ENCODE assay signal across 9 mouse cellular contexts in genomic region chr19:11912533-11913121, GRCm38 (mm10). TPM values are rescaled to one million over a fixed set of nuclear protein-coding genes. Genes with fewer than 3 reads are reported as not detected.
DNase-seq lines count a peak whose midpoint lies in the region; ATAC-seq lines count a peak whose summit lies in the region.
"Had no signal": no experiment of that assay in that cellular context is flagged by ENCODE, and none has a peak within 500 bp of the region (broad histone marks: within the 10 kb centered on the region; RNA-seq: fewer than 3 reads in every experiment).

No protein-coding gene starts in this region.

- H3K9ac ChIP-seq in embryonic facial prominence, embryonic 13.5 days = peak overlapping the region; percentile 91
- peak overlapping the region; percentile 82 for H3K9ac ChIP-seq in intestine, embryonic 16.5 days (ENCODE audit: low read depth, low read length)
- peak overlapping the region; percentile 95 for H3K9ac ChIP-seq in liver, embryonic 13.5 days
- peak overlapping the region; percentile 83 for H3K9ac ChIP-seq in neural tube, embryonic 12.5 days

- peaks cover 16% of the 10 kb centered on the region for H3K4me1 ChIP-seq in embryonic facial prominence, embryonic 13.5 days
- peaks cover 9% of the 10 kb centered on the region; the same call in 1 of the 2 replicates for H3K4me1 ChIP-seq in intestine, embryonic 16.5 days (ENCODE audit: control insufficient read depth, insufficient read depth, low read length)
- peaks cover 37% of the 10 kb centered on the region for H3K4me1 ChIP-seq in liver, embryonic 13.5 days (replicated peaks)
- peaks cover 13% of the 10 kb centered on the region for H3K4me1 ChIP-seq in neural tube, embryonic 12.5 days

- peak overlapping the region; percentile 93 for H3K27ac ChIP-seq in embryonic facial prominence, embryonic 13.5 days
- peak overlapping the region; percentile 88 for H3K27ac ChIP-seq in intestine, embryonic 16.5 days (ENCODE audit: low read length)
- peak overlapping the region; percentile 80 for H3K27ac ChIP-seq in liver, embryonic 13.5 days
- peak overlapping the region; percentile 83 for H3K27ac ChIP-seq in neural tube, embryonic 12.5 days

- under 1% methylated on average over 53 of the region's 54 CpGs for WGBS in embryonic facial prominence, embryonic 13.5 days
- WGBS in intestine, embryonic 16.5 days = under 1% methylated on average over 36 of the region's 54 CpGs
- under 1% methylated on average over 43 of the region's 54 CpGs for WGBS in liver, embryonic 13.5 days (ENCODE audit: insufficient replicate concordance)
- 1% methylated on average over 45 of the region's 54 CpGs for WGBS in neural tube, embryonic 12.5 days

- peak overlapping the region; percentile 84 for H3K4me2 ChIP-seq in embryonic facial prominence, embryonic 13.5 days
- peak overlapping the region; percentile 75 for H3K4me2 ChIP-seq in intestine, embryonic 16.5 days (ENCODE audit: low read depth, low read length)
- H3K4me2 ChIP-seq in liver, embryonic 13.5 days = peak overlapping the region; percentile 87
- peak overlapping the region; percentile 78 for H3K4me2 ChIP-seq in neural tube, embryonic 12.5 days (replicated peaks)

- H3K36me3 ChIP-seq in embryonic facial prominence, embryonic 13.5 days = peaks cover 13% of the 10 kb centered on the region
- peaks cover 2% of the 10 kb centered on the region; the same call in 1 of the 2 replicates for H3K36me3 ChIP-seq in intestine, embryonic 16.5 days (ENCODE audit: control insufficient read depth, insufficient read depth, low read length)
- H3K36me3 ChIP-seq in liver, embryonic 13.5 days = peaks cover 12% of the 10 kb centered on the region
- peaks cover 6% of the 10 kb centered on the region; the same call in 1 of the 2 replicates for H3K36me3 ChIP-seq in neural tube, embryonic 12.5 days

- H3K27me3 ChIP-seq in embryonic facial prominence, embryonic 13.5 days = no peaks in the 10 kb centered on the region
- no peaks in the 10 kb centered on the region for H3K27me3 ChIP-seq in intestine, embryonic 16.5 days (replicated peaks; ENCODE audit: control insufficient read depth, insufficient read depth, low read length)
- H3K27me3 ChIP-seq in liver, embryonic 13.5 days = no peaks in the 10 kb centered on the region
- H3K27me3 ChIP-seq in neural tube, embryonic 12.5 days (replicated peaks) = no peaks in the 10 kb centered on the region

- no peaks in the 10 kb centered on the region for H3K9me3 ChIP-seq in embryonic facial prominence, embryonic 13.5 days
- H3K9me3 ChIP-seq in intestine, embryonic 16.5 days (ENCODE audit: control insufficient read depth, low read length) = no peaks in the 10 kb centered on the region
- H3K9me3 ChIP-seq in liver, embryonic 13.5 days (replicated peaks) = no peaks in the 10 kb centered on the region
- H3K9me3 ChIP-seq in neural tube, embryonic 12.5 days = no peaks in the 10 kb centered on the region

- H3K4me3 ChIP-seq in embryonic facial prominence, embryonic 13.5 days = peak overlapping the region; percentile 84
- H3K4me3 ChIP-seq in intestine, embryonic 16.5 days (ENCODE audit: low read length) = peak overlapping the region; percentile 69
- peak overlapping the region; percentile 93 for H3K4me3 ChIP-seq in liver, embryonic 13.5 days (replicated peaks)
- peak overlapping the region; percentile 83 for H3K4me3 ChIP-seq in neural tube, embryonic 12.5 days

- DNase-seq in CD4-positive, CD25-positive, alpha-beta regulatory T cell, adult 2 months (ENCODE audit: low read depth, low spot score) = peak; percentile 61
- DNase-seq in adipocyte (ENCODE audit: low spot score) = peak; percentile 75
- DNase-seq in heart, adult 18-20 months = peak; percentile 66 to 71
- DNase-seq in liver, embryonic 13.5 days = peak; percentile 43
- DNase-seq in thymus, postnatal 25 days = peak; percentile 46

- ATAC-seq in embryonic facial prominence, embryonic 13.5 days (ENCODE audit: insufficient number of reproducible peaks, insufficient read depth, low FRiP score, low TSS enrichment, low read depth) = peak; percentile 71
- peak; percentile 66 for ATAC-seq in intestine, embryonic 16.5 days
- ATAC-seq in liver, embryonic 13.5 days (ENCODE audit: low read depth) = peak; percentile 65
- peak; percentile 71 for ATAC-seq in neural tube, embryonic 12.5 days (ENCODE audit: low FRiP score, low read depth)

RNA-seq across cellular contexts. Expression of gene Patl1, which starts 0.4 kb away (rescaled TPM):
- 18.9 and 20.5 TPM in 2 replicates for polyA plus RNA-seq in embryonic facial prominence, embryonic 13.5 days (2015; fragmentation: Nextera tagmentation; extraction: Ambion mirVana)
- total RNA-seq in heart, adult 18-20 months (2021) = 10 to 100 TPM; 24.7 to 27.3 TPM
- 17.3 and 18.8 TPM in 2 replicates for polyA plus RNA-seq in intestine, embryonic 16.5 days (2015; fragmentation: Nextera tagmentation; extraction: Ambion mirVana)
- 6.2 and 8.1 TPM in 2 replicates for polyA plus RNA-seq in liver, embryonic 13.5 days (2015; fragmentation: Nextera tagmentation; extraction: Ambion mirVana)
- 17.8 and 21.1 TPM in 2 replicates for polyA plus RNA-seq in neural tube, embryonic 12.5 days (2016; fragmentation: Nextera tagmentation; extraction: Ambion mirVana)

RNA-seq across cellular contexts. Expression of gene Olfr1420, which starts 26.3 kb away (rescaled TPM):
- 0.37 TPM in 1 of 2 replicates, not detected in the other for polyA plus RNA-seq in embryonic facial prominence, embryonic 13.5 days (2015; fragmentation: Nextera tagmentation; extraction: Ambion mirVana)
- not detected for total RNA-seq in heart, adult 18-20 months (2021)
- polyA plus RNA-seq in intestine, embryonic 16.5 days (2015; fragmentation: Nextera tagmentation; extraction: Ambion mirVana) = not detected in 2 replicates
- not detected in 2 replicates for polyA plus RNA-seq in liver, embryonic 13.5 days (2015; fragmentation: Nextera tagmentation; extraction: Ambion mirVana)
- not detected in 2 replicates for polyA plus RNA-seq in neural tube, embryonic 12.5 days (2016; fragmentation: Nextera tagmentation; extraction: Ambion mirVana)
- polyA plus RNA-seq: gonadal fat pad, adult 2 months had no signal

RNA-seq across cellular contexts. Expression of gene Olfr1419, which starts 37.7 kb away (rescaled TPM):
- not detected in 2 replicates for polyA plus RNA-seq in embryonic facial prominence, embryonic 13.5 days (2015; fragmentation: Nextera tagmentation; extraction: Ambion mirVana)
- not detected for total RNA-seq in heart, adult 18-20 months (2021)
- polyA plus RNA-seq in intestine, embryonic 16.5 days (2015; fragmentation: Nextera tagmentation; extraction: Ambion mirVana) = not detected in 2 replicates
- polyA plus RNA-seq in liver, embryonic 13.5 days (2015; fragmentation: Nextera tagmentation; extraction: Ambion mirVana) = not detected in 2 replicates
- polyA plus RNA-seq in neural tube, embryonic 12.5 days (2016; fragmentation: Nextera tagmentation; extraction: Ambion mirVana) = not detected in 2 replicates
- polyA plus RNA-seq: gonadal fat pad, adult 2 months had no signal

RNA-seq across cellular contexts. Expression of gene Olfr1418, which starts 51.8 kb away (rescaled TPM):
- polyA plus RNA-seq in embryonic facial prominence, embryonic 13.5 days (2015; fragmentation: Nextera tagmentation; extraction: Ambion mirVana) = not detected in 2 replicates
- not detected for total RNA-seq in heart, adult 18-20 months (2021)
- not detected in 2 replicates for polyA plus RNA-seq in intestine, embryonic 16.5 days (2015; fragmentation: Nextera tagmentation; extraction: Ambion mirVana)
- not detected in 2 replicates for polyA plus RNA-seq in liver, embryonic 13.5 days (2015; fragmentation: Nextera tagmentation; extraction: Ambion mirVana)
- polyA plus RNA-seq in neural tube, embryonic 12.5 days (2016; fragmentation: Nextera tagmentation; extraction: Ambion mirVana) = not detected in 2 replicates
- polyA plus RNA-seq: gonadal fat pad, adult 2 months had no signal

RNA-seq across cellular contexts. Expression of gene Osbp, which starts 53.1 kb away (rescaled TPM):
- 5.0 and 7.0 TPM in 2 replicates for polyA plus RNA-seq in embryonic facial prominence, embryonic 13.5 days (2015; fragmentation: Nextera tagmentation; extraction: Ambion mirVana)
- 10 to 100 TPM; 97.2 to 99.2 TPM for total RNA-seq in heart, adult 18-20 months (2021)
- 3.3 and 3.8 TPM in 2 replicates for polyA plus RNA-seq in intestine, embryonic 16.5 days (2015; fragmentation: Nextera tagmentation; extraction: Ambion mirVana)
- polyA plus RNA-seq in liver, embryonic 13.5 days (2015; fragmentation: Nextera tagmentation; extraction: Ambion mirVana) = 2.2 and 2.4 TPM in 2 replicates
- 5.1 TPM in 2 replicates for polyA plus RNA-seq in neural tube, embryonic 12.5 days (2016; fragmentation: Nextera tagmentation; extraction: Ambion mirVana)

Comparison
In these comparisons a context has a peak if more than half of its experiments do, and no peak if none do; other contexts are left out.
1. Peak in every context shown above with its lines: DNase-seq, ATAC-seq, H3K4me3 ChIP-seq and H3K27ac ChIP-seq.